Mouse (Mus musculus) C2C12 (cell line): Measurements from ENCODE around the gene Mns1. TPM values are rescaled to one million over a fixed set of nuclear protein-coding genes. Genes with fewer than 3 reads are reported as not detected.

Experiments
- H3K27me3 ChIP-seq: one replicate; pipeline ENCODE4 v1.6.1; 2011; ENCODE audit not compliant: control insufficient read depth, insufficient read depth, insufficient read length
- H3K36me3 ChIP-seq: one replicate; pipeline ENCODE4 v1.6.1; 2011; ENCODE audit not compliant: control insufficient read depth, insufficient read depth
- H3K4me3 ChIP-seq: one replicate; pipeline ENCODE4 v1.5.1; 2011; ENCODE audit warnings: mild to moderate bottlenecking, control low read depth; ENCODE audit not compliant: poor library complexity, insufficient read depth, severe bottlenecking
- H3K79me2 ChIP-seq: one replicate; pipeline ENCODE4 v1.6.1; 2011; ENCODE audit not compliant: control insufficient read depth, insufficient read depth
- H3K79me3 ChIP-seq: one replicate; pipeline ENCODE4 v1.6.1; 2011; ENCODE audit warnings: low read depth, control low read depth
- H3ac ChIP-seq: one replicate; pipeline ENCODE3; 2011; ENCODE audit warnings: low read depth; ENCODE audit not compliant: control insufficient read depth, insufficient read length
- CEBPB ChIP-seq: IDR thresholded peaks from one replicate; pipeline ENCODE4 v1.6.1; 2011; ENCODE audit warnings: low read depth, mild to moderate bottlenecking, control low read depth, moderate library complexity
- CTCF ChIP-seq: IDR thresholded peaks from one replicate; pipeline ENCODE4 v1.5.1; 2011; ENCODE audit not compliant: control insufficient read depth, insufficient read depth, insufficient read length
- FOSL1 ChIP-seq: IDR thresholded peaks from one replicate; pipeline ENCODE4 v1.8.0; 2011; ENCODE audit warnings: mild to moderate bottlenecking, low read length; ENCODE audit not compliant: poor library complexity, insufficient read depth, severe bottlenecking
- MAX ChIP-seq: IDR thresholded peaks from one replicate; pipeline ENCODE4 v1.6.1; 2011; ENCODE audit warnings: mild to moderate bottlenecking, control low read depth
- MYOD1 ChIP-seq: IDR thresholded peaks from one replicate; pipeline ENCODE4 v1.6.1; 2011; ENCODE audit warnings: low read depth; ENCODE audit not compliant: control insufficient read depth, insufficient read length
- MYOG ChIP-seq: IDR thresholded peaks from one replicate; pipeline ENCODE4 v1.6.1; 2011; ENCODE audit not compliant: control insufficient read depth, insufficient read length; ENCODE audit errors: extremely low read depth
- USF1 ChIP-seq: IDR thresholded peaks from one replicate; pipeline ENCODE4 v1.6.1; 2011; ENCODE audit warnings: low read depth, mild to moderate bottlenecking, control low read depth, moderate library complexity
- long read RNA-seq, 2 experiments: library from polyadenylated mRNA; unstranded; transcript quantifications; one replicate each; pipeline ENCODE4 v2.0.0; 2019 to 2020
- polyA plus RNA-seq: library from polyadenylated mRNA; unstranded; fragments of >200 nt; fragmentation: generic; extraction: Trizol; gene quantifications from one replicate; pipeline ENCODE4 v1.2.1, GENCODE M21; 2012; ENCODE audit warnings: missing spikeins

Mns1 gene
- polyA plus RNA-seq: 2.5 TPM
- long read RNA-seq, experiment 1, full-length matches to known transcripts: 4 of 12 reads
- long read RNA-seq, experiment 1, partial matches to known transcripts: 8 of 12 reads
- long read RNA-seq, experiment 1, other reads (novel, unspliced or antisense): 0 of 12 reads
- long read RNA-seq, experiment 2, full-length matches to known transcripts: 6 of 6 reads
- long read RNA-seq, experiment 2, partial matches to known transcripts: 0 of 6 reads
- long read RNA-seq, experiment 2, other reads (novel, unspliced or antisense): 0 of 6 reads

DNA sequence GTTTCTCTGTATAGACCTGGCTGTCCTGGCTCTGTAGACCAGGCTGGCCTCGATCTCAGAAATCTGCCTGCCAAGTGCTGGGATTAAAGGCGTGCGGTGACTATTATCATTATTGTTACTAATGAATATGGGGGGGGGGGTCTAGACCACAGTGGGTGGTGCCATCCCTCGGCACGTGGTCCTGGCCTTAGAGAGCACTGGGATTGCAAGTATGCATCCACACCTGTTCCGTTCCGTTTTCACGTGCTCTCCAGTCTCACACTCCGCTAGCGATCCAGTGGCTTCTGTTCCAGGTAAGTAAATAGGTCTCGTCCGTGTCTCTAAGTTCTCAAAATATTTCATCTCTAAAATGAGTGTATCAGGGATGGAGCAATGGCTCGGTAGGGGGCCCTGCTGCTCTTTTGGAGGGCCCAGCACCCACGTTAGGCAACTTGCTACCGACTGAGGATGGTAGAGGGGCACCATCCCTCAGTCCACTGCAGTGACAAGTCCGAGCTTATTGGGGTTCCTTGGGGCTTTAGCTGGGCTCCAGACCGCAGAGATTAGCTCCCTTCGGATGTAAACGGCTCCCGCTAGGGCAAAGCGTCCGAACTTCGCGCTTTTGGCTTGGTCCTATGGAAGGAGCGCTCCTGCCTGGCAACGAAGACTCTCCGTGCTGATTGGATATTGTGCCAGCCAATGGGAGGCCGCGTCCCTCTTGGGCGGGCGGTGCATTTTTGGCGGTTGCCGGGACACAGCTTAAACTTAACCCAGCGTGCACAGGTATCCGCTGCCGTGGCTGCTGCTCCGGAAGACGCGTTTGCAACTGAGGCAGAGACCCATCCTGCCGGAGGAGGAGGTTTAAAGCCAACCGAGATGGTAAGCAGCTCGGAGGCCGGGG is at the start of gene Mns1:
Gene Mns1, plus strand, starts transcription at position 190 of the 880 bp plus-strand sequence.
- Histone ChIP-seq H3K79me2 (no peaks in the 10 kb centered on the region), H3K79me3 (no peaks in the 10 kb centered on the region), H3K4me3 (peak within 1 kb of the TSS; percentile 29), H3ac (peak within 1 kb of the TSS; percentile 59), H3K36me3 (no peaks in the 10 kb centered on the region), H3K27me3 (no peaks in the 10 kb centered on the region)
- peak; percentile 44 for TF ChIP-seq MAX
- no peak for TF ChIP-seq CEBPB

- H3K79me2 ChIP-seq: no peaks in the 10 kb centered on the region
- no peaks in the 10 kb centered on the region for H3K27me3 ChIP-seq
Observed at GRCm38 (mm10) chr9:72388934-72389333, 48.9 kb upstream of the Mns1 start.

DNA sequence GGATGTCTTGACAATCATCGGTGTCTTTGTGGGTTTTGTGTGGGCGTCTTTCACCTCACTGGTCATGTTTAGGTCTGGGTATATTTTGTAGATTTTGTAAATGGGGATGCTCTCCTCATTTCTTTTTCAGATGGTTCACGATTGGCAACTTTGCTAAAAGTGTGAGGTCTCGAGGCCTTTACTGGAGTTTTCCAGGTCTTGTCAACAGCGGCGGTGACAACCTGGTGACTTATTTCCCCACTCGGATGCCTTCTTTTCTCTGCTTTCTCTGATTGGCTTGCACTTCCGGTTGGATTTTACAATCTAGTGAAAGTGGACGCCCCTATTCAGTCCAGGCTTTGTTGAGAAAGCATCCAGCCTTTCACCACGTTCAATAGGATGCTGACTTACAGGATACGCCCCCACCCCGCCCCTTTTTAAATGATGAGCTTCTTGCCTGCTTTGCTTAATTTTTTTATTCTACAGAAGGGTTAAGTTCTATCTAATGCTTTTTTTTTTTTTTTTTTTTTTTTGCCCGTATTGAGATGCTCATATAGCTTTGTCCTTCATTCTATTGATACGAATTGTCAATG is 48.3 kb upstream of the Mns1 start:
- Histone ChIP-seq H3K36me3 (no peaks in the 10 kb centered on the region), H3ac (no peak overlapping the region), H3K79me3 (no peaks in the 10 kb centered on the region), H3K27me3 (no peaks in the 10 kb centered on the region), H3K79me2 (no peaks in the 10 kb centered on the region), H3K4me3 (no peak overlapping the region)
- TF ChIP-seq MYOG (no peak), USF1 (no peak), CTCF (no peak), MAX (no peak), FOSL1 (no peak), MYOD1 (no peak), CEBPB (no peak)

More at GRCm38 (mm10) chr9:72388934-72389333, 48.9 kb upstream of the Mns1 start:
- Histone ChIP-seq H3ac (no peak overlapping the region), H3K4me3 (no peak overlapping the region), H3K79me3 (no peaks in the 10 kb centered on the region), H3K36me3 (no peaks in the 10 kb centered on the region)
- TF ChIP-seq USF1 (no peak), MYOD1 (no peak), MAX (no peak), FOSL1 (no peak), CEBPB (no peak), MYOG (no peak), CTCF (no peak)

DNA sequence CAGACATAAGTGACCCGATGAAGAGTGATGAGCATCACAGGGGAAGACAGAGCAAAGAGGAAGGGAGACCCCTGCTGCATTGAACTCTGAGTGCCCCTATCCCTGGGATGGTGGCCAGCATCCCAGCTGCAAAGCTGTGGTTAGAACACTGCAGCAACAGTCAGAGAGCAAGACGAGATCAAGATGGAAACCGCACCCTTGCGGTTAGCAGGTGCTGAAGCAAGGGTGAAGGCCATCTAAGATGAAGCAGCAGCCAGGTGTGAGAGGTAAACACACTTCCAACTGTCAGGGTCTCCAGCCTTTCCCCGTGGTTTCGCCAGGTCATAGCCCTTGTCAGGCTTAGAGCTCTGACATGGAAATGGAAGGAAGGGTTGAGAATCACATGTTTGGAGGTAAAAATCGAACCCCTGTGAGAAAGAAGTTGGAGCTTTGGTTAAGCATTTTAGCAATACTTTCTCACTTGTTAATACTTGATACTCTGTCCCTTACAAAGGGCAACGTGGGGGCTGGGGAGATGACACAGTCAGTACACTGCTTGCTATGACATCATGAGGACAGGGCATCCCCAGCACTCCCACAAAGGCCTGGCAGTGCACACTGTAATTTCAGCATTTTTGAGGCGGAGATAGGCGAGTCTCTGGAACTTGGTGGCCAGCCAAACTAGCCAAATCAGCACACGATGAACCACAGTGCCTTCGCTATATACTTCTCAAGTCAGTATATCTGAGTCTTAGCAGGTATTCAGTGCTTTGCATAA is 47.3 kb upstream of the Mns1 start:
- no peaks in the 10 kb centered on the region for H3K79me3 ChIP-seq
- no peaks in the 10 kb centered on the region for H3K27me3 ChIP-seq
- no peaks in the 10 kb centered on the region for H3K36me3 ChIP-seq
- no peak overlapping the region for H3K4me3 ChIP-seq
- no peaks in the 10 kb centered on the region for H3K79me2 ChIP-seq
- H3ac ChIP-seq: no peak overlapping the region
- TF ChIP-seq MYOD1 (no peak), MYOG (no peak), MAX (no peak), FOSL1 (no peak), USF1 (no peak), CEBPB (no peak), CTCF (no peak)

DNA sequence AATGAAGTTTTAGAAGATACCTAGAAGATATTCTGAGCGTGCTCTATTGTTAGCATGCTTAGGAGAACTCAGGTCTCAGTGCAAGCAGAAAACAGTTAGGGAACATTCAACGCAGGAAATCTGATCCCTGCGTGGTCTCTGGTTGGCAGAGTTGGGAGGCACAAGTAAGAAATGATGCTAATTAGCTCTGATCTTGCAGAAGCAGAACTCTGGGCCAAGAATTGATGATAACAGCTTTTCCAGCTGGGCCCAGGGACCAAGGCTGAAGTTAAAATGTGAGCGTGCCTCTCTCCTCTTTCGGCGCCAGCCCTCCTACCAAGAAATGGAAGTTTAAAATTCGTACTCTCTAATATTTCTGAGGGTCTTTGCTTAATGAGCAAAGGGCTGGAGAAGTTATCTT is 45.1 kb upstream of the Mns1 start:
- no peaks in the 10 kb centered on the region for H3K79me2 ChIP-seq
- H3K4me3 ChIP-seq: no peak overlapping the region
- H3K36me3 ChIP-seq: no peaks in the 10 kb centered on the region
- no peaks in the 10 kb centered on the region for H3K27me3 ChIP-seq
- no peak for TF ChIP-seq USF1
- TF ChIP-seq MYOG: no peak
- H3ac ChIP-seq: no peak overlapping the region
- H3K79me3 ChIP-seq: no peaks in the 10 kb centered on the region
